Mouse (Mus musculus) spleen, adult 2 months (tissue): ENCODE measurements around the gene Ivd. TPM values are rescaled to one million over a fixed set of nuclear protein-coding genes. Genes with fewer than 3 reads are reported as not detected.

Source experiments
- DNase-seq, 2 experiments: peaks; one replicate each; pipeline versions ENCODE4 v3.0.0 to v3.0.0-alpha.2; 2012 to 2021; ENCODE audit warnings: low spot score in 2 of 2, low read depth in 1 of 2
- H3K27ac ChIP-seq: fragments of 200-500 bp; 2 replicates; pipeline ENCODE4 v1.5.1; 2012; ENCODE audit warnings: low read length, inconsistent platforms; ENCODE audit not compliant: insufficient read depth
- H3K27me3 ChIP-seq: fragments of 200-500 bp; 2 replicates; pipeline ENCODE4 v1.6.1; 2012; ENCODE audit warnings: mild to moderate bottlenecking, moderate library complexity, low read length, inconsistent platforms; ENCODE audit not compliant: control insufficient read depth, insufficient read depth
- H3K36me3 ChIP-seq: fragments of 200-500 bp; 2 replicates; pipeline ENCODE4 v1.6.1; 2012; ENCODE audit warnings: mild to moderate bottlenecking, low read length, inconsistent platforms; ENCODE audit not compliant: control insufficient read depth, insufficient read depth
- H3K4me1 ChIP-seq: fragments of 200-500 bp; 2 replicates; pipeline ENCODE4 v1.6.1; 2011; ENCODE audit warnings: inconsistent platforms; ENCODE audit not compliant: control insufficient read depth, insufficient read depth, insufficient read length
- H3K4me3 ChIP-seq: fragments of 200-500 bp; 2 replicates; pipeline ENCODE4 v1.5.1; 2011; ENCODE audit warnings: mild to moderate bottlenecking, inconsistent platforms; ENCODE audit not compliant: insufficient read depth, insufficient read length; ENCODE audit errors: extremely low read depth
- CTCF ChIP-seq: fragments of 200-500 bp; IDR thresholded peaks from 2 replicates; pipeline ENCODE4 v1.5.1; 2011; ENCODE audit warnings: mild to moderate bottlenecking, inconsistent platforms; ENCODE audit not compliant: insufficient read depth, insufficient read length, insufficient replicate concordance; ENCODE audit errors: extremely low read depth
- POLR2A ChIP-seq: fragments of 200-500 bp; IDR thresholded peaks from 2 replicates; pipeline ENCODE4 v1.6.1; 2011; ENCODE audit warnings: low read depth, low read length, inconsistent platforms
- WGBS: fragments of 180-500 bp; shearing (Covaris S2); methylation state at CpG from one replicate; pipeline ENCODE4 v1.1.7; 2018; 5-methylcytosine and 5-hydroxymethylcytosine counted together
- polyA plus RNA-seq: library from polyadenylated mRNA; depleted of rRNA; stranded (reverse); fragments of >200 nt; gene quantifications from 2 replicates; pipeline ENCODE4 v1.2.3, GENCODE M21; 2012

The Ivd gene
- polyA plus RNA-seq, 1 experiment = 31.1 TPM

GRCm38 (mm10) chr2:118834061-118834460 lies 27.7 kb upstream of the Ivd start:
- Histone ChIP-seq H3K4me1 (no peaks in the 10 kb centered on the region), H3K27me3 (no peaks in the 10 kb centered on the region), H3K36me3 (peaks cover 3% of the 10 kb centered on the region; the same call in 1 of the 2 replicates), H3K4me3 (no peak overlapping the region), H3K27ac (no peak overlapping the region)
- DNase-seq = no peak
- WGBS = 92% methylated on average over 6 of the region's 6 CpGs
- TF ChIP-seq CTCF (no peak), POLR2A (no peak)

- no peak for TF ChIP-seq POLR2A
- TF ChIP-seq CTCF = no peak
- no peaks in the 10 kb centered on the region for H3K4me1 ChIP-seq
- H3K4me3 ChIP-seq = no peak overlapping the region
- no peak for DNase-seq
- WGBS = 90% methylated on average over 6 of the region's 6 CpGs
- 0 out of 2 replicates have a peak, but pooled peaks cover 1% of the 10 kb centered on the region for H3K36me3 ChIP-seq
- no peaks in the 10 kb centered on the region for H3K27me3 ChIP-seq
- no peak overlapping the region for H3K27ac ChIP-seq
Measured at GRCm38 (mm10) chr2:118835115-118835514, 26.6 kb upstream of the Ivd start.

- Histone ChIP-seq H3K27ac (no peak overlapping the region), H3K27me3 (no peaks in the 10 kb centered on the region), H3K4me1 (no peaks in the 10 kb centered on the region), H3K4me3 (no peak overlapping the region), H3K36me3 (no peaks in the 10 kb centered on the region)
- 30% methylated on average over 5 of the region's 5 CpGs for WGBS
- TF ChIP-seq CTCF = no peak
- TF ChIP-seq POLR2A = no peak
- DNase-seq = no peak
Measured at GRCm38 (mm10) chr2:118838330-118838729, 23.4 kb upstream of the Ivd start.

DNA sequence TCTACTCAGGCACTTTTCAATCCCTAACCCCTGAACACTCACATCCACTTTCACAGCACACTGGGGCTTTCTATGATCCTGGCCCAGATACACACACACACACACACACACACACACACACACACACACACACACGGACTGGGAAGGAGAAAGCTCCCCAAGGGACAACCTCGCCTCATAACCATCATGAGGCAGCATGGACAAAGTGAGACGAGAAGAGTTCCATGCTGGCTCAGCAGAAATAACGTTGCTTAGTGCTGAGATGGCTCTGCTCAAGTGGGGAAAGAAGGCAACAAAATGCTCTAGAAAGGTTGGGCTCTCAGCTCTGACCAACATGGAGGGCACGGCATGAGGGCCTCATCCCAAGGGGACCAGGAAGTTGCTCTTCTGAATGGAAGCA lies 20.6 kb upstream of the Ivd start:
- 75% methylated on average over 5 of the region's 5 CpGs for WGBS
- no peak for DNase-seq
- no peaks in the 10 kb centered on the region for H3K4me1 ChIP-seq
- no peaks in the 10 kb centered on the region for H3K27me3 ChIP-seq
- no peak overlapping the region for H3K27ac ChIP-seq
- no peaks in the 10 kb centered on the region for H3K36me3 ChIP-seq
- no peak overlapping the region for H3K4me3 ChIP-seq
- TF ChIP-seq POLR2A = no peak
- TF ChIP-seq CTCF = no peak

- no peak overlapping the region for H3K4me3 ChIP-seq
- TF ChIP-seq POLR2A (no peak), CTCF (no peak)
- H3K27ac ChIP-seq = no peak overlapping the region
- H3K4me1 ChIP-seq = no peaks in the 10 kb centered on the region
- no peaks in the 10 kb centered on the region for H3K27me3 ChIP-seq
- 64% methylated on average over 4 of the region's 4 CpGs for WGBS
- no peak for DNase-seq
- no peaks in the 10 kb centered on the region for H3K36me3 ChIP-seq
Measured at GRCm38 (mm10) chr2:118841774-118842173, 20.0 kb upstream of the Ivd start.

GRCm38 (mm10) chr2:118844427-118844826 lies 17.3 kb upstream of the Ivd start:
- Histone ChIP-seq H3K27me3 (no peaks in the 10 kb centered on the region), H3K36me3 (no peaks in the 10 kb centered on the region), H3K4me3 (no peak overlapping the region), H3K4me1 (no peaks in the 10 kb centered on the region), H3K27ac (no peak overlapping the region)
- WGBS = 88% methylated on average over 3 of the region's 3 CpGs
- TF ChIP-seq POLR2A (no peak), CTCF (no peak)
- DNase-seq = no peak

DNA sequence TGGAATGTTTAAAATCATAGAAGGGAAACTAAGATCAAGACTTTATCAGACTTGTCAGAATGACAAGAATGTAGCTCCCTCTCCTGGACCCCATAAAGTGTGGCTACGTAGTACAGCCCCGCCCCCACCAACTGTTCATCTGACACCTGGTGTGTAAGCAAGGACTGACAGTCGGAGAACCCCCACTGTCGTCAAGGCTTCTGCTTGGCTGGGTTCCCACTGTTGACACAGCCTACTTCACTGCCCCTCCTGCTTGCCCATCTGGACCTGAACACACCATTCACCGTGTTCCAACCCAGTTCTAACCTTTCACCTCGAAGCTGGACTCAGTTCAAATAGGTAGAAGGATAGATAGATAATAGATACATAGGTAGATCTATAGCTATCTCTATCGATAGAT lies 15.5 kb upstream of the Ivd start:
- DNase-seq = no peak
- no peak for TF ChIP-seq POLR2A
- no peak for TF ChIP-seq CTCF
- H3K36me3 ChIP-seq = no peaks in the 10 kb centered on the region
- H3K27ac ChIP-seq = no peak overlapping the region
- 39% methylated on average over 7 of the region's 7 CpGs for WGBS
- no peak overlapping the region for H3K4me3 ChIP-seq
- no peaks in the 10 kb centered on the region for H3K4me1 ChIP-seq
- no peaks in the 10 kb centered on the region for H3K27me3 ChIP-seq

DNA sequence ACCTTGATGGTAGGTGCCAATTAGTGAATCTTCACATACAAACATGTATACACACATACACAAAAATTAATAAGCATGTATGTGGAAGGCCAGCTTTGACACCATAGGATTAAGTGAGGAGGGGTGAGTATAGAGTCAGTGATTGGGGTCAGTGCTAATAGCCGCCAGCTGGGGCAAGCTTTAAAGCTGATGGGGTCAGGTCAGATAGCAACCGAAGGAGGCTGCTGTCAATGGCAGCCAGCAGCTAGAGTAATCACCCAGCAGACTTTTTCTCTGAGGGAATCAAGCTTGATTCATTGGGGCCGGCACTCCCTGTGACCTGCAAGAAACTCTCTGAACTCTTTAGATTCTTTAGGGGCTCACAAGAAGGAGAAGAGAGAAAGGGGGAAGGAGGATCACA lies 10.0 kb upstream of the Ivd start:
- no peaks in the 10 kb centered on the region for H3K27me3 ChIP-seq
- TF ChIP-seq POLR2A = no peak
- no peak for TF ChIP-seq CTCF
- no peaks in the 10 kb centered on the region for H3K36me3 ChIP-seq
- DNase-seq = no peak
- no peaks in the 10 kb centered on the region for H3K4me1 ChIP-seq
- H3K27ac ChIP-seq = no peak overlapping the region
- 85% methylated on average over 2 of the region's 3 CpGs for WGBS
- no peak overlapping the region for H3K4me3 ChIP-seq
